Mouse (Mus musculus) ES-Bruce4 (cell line): Measurements from ENCODE around the gene Fxyd5. TPM values are rescaled to one million over a fixed set of nuclear protein-coding genes. Genes with fewer than 3 reads are reported as not detected.

Experiments used
- H3K27ac ChIP-seq: 2 replicates; pipeline ENCODE4 v1.5.1; 2012; ENCODE audit warnings: low read length, inconsistent platforms; ENCODE audit not compliant: insufficient read depth
- H3K27me3 ChIP-seq: 2 replicates; pipeline ENCODE4 v1.6.1; 2012; ENCODE audit warnings: mild to moderate bottlenecking, low read length, inconsistent platforms; ENCODE audit not compliant: control insufficient read depth, poor library complexity, insufficient read depth, severe bottlenecking
- H3K36me3 ChIP-seq: 2 replicates; pipeline ENCODE4 v1.6.1; 2012; ENCODE audit warnings: inconsistent platforms, mild to moderate bottlenecking, low read length, moderate library complexity; ENCODE audit not compliant: control insufficient read depth, poor library complexity, insufficient read depth, severe bottlenecking
- H3K4me1 ChIP-seq: one replicate; pipeline ENCODE4 v1.8.1; 2011; ENCODE audit warnings: low read length; ENCODE audit not compliant: control insufficient read depth, insufficient read depth
- H3K4me3 ChIP-seq: 2 replicates; pipeline ENCODE4 v1.5.1; 2011; ENCODE audit warnings: low read depth, mild to moderate bottlenecking, low read length
- H3K9ac ChIP-seq: 2 replicates; pipeline ENCODE4 v1.6.1; 2012; ENCODE audit warnings: low read depth, mild to moderate bottlenecking, inconsistent platforms; ENCODE audit not compliant: poor library complexity, severe bottlenecking
- H3K9me3 ChIP-seq: replicated peaks from 2 replicates; pipeline ENCODE4 v1.6.1; 2012; ENCODE audit warnings: mild to moderate bottlenecking, low read length, inconsistent platforms; ENCODE audit not compliant: control insufficient read depth, poor library complexity, insufficient read depth, severe bottlenecking
- CTCF ChIP-seq: IDR thresholded peaks from one replicate; pipeline ENCODE4 v1.8.1; 2011; ENCODE audit warnings: low read depth, low read length
- EP300 ChIP-seq: IDR thresholded peaks from 2 replicates; pipeline ENCODE4 v1.6.1; 2011; ENCODE audit warnings: low read depth, low read length; ENCODE audit not compliant: insufficient read depth
- POLR2A ChIP-seq: IDR thresholded peaks from one replicate; pipeline ENCODE4 v1.8.1; 2011; ENCODE audit warnings: low read length; ENCODE audit not compliant: insufficient read depth
- polyA plus RNA-seq: library from polyadenylated mRNA; stranded (reverse); fragments of >200 nt; gene quantifications from 2 replicates; pipeline ENCODE4 v1.2.4, GENCODE M21; 2011; ENCODE audit warnings: low read depth; ENCODE audit not compliant: missing spikeins, insufficient read depth, insufficient read length

The Fxyd5 gene
- polyA plus RNA-seq, 1 experiment = 6.0 TPM

DNA sequence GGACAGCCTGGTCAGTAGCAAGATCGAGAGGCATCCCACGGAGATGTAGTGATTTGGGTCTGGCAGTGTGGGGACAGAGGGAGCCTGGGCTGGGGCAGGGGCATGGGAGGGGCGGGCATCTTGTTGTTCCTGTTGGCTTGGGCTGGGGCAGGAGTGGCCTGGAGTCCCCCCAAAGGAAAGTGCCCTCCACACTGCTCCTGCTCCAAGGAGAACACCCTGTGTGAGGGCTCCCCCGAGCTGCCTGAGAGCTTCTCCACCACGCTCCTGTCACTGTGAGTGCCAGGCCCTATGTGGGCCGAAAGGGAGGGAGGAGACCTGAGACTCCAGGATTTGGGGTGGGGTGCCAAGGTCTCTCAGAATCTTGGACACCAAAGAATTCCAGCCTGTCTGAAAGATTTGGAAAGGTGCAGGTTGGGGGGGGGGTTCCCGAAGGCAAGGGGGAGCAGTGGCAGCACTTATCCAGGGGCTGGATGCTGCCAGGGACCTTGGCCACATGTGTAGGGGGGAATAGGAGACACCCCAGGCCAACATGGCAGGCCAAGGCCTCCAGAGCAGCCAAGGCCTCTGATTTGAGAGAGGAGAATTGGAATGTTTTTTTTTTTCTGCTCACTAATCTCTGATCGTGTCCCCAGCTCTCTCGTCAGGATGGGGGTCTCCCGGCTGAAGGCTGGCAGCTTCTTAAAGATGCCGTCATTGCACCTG is 17.8 kb upstream of the Fxyd5 start:
- no peaks in the 10 kb centered on the region for H3K4me1 ChIP-seq
- H3K36me3 ChIP-seq = no peaks in the 10 kb centered on the region
- no peak overlapping the region for H3K27ac ChIP-seq
- H3K9ac ChIP-seq = no peak overlapping the region
- no peaks in the 10 kb centered on the region for H3K9me3 ChIP-seq
- H3K4me3 ChIP-seq = no peak overlapping the region
- TF ChIP-seq CTCF = no peak
- TF ChIP-seq POLR2A = no peak
- TF ChIP-seq EP300 = no peak
- no peaks in the 10 kb centered on the region for H3K27me3 ChIP-seq

DNA sequence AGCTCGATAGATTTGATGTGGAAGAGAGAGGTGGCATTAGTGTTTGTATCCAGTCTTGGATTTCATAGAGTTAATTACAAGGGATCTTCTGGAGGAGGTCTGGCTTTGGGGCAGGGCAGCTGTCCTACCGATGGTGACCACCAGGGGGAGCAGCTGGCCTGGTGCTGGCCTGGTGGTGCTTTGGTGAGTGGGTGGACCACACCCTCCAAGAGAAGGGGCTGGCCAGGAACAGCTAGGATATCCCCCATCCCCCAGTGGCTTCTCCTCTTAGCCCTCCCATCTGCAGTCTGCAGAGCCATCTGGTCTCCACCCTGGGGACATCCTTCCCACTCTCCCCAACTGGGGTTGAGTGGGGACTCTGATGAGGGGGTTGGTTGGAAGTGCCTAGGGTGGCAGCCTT is 16.8 kb upstream of the Fxyd5 start, which contains the start of gene Lgi4:
Gene Lgi4, plus strand, starts transcription at position 235 of the 400 bp plus-strand sequence.
- no peak within 1 kb of the TSS for H3K4me3 ChIP-seq
- no peak within 1 kb of the TSS for H3K9ac ChIP-seq
- H3K36me3 ChIP-seq = no peaks in the 10 kb centered on the region
- no peaks in the 10 kb centered on the region for H3K4me1 ChIP-seq
- H3K27ac ChIP-seq = no peak within 1 kb of the TSS
- no peak for TF ChIP-seq POLR2A
- TF ChIP-seq CTCF = peak; percentile 98
- H3K9me3 ChIP-seq = no peaks in the 10 kb centered on the region
- no peaks in the 10 kb centered on the region for H3K27me3 ChIP-seq

DNA sequence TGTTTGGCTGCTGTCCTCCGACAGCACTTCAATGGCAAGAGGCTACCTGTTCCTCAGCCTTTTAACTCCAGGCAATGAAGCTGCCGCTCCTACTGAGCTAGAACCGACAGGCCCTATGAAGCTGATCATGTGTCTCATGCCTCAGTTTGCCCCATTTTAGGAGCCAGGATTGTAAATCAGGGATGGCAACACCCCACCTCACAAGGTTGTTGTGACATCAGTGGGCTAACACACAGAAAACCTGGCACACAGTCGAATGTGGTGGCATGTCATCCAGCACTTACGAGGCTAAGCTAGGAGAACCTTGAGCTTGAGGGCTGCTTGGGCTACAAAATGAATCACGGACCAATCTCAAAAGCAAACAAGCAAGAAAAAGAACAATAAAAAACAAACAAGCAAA is 15.9 kb upstream of the Fxyd5 start:
- H3K9ac ChIP-seq = no peak overlapping the region
- TF ChIP-seq CTCF = no peak
- no peak for TF ChIP-seq EP300
- TF ChIP-seq POLR2A = no peak
- no peaks in the 10 kb centered on the region for H3K4me1 ChIP-seq
- H3K9me3 ChIP-seq = no peaks in the 10 kb centered on the region
- no peaks in the 10 kb centered on the region for H3K36me3 ChIP-seq
- no peak overlapping the region for H3K27ac ChIP-seq
- H3K4me3 ChIP-seq = no peak overlapping the region
- no peaks in the 10 kb centered on the region for H3K27me3 ChIP-seq

DNA sequence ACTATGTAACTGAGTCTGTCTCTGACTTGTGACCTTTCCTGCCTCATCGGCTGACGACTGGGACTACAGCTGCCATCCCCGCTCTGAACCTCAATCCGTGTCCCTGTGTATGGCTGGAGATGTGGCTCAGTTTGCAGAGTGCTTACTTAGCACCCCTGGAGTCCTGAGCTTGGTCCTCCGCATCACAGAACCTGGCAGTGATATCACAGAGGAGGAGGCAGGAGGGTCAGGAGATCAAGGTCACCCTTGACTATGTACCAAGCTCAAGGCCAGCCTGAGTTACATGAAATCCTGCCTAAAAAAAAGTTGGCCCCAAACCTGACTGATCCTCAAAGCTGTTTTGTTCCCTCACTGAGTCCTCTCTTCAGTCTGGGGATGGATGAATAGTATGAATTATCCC is 15.4 kb upstream of the Fxyd5 start:
- Histone ChIP-seq H3K27ac (no peak overlapping the region), H3K4me1 (no peaks in the 10 kb centered on the region), H3K9me3 (no peaks in the 10 kb centered on the region), H3K36me3 (no peaks in the 10 kb centered on the region), H3K9ac (no peak overlapping the region), H3K27me3 (no peaks in the 10 kb centered on the region), H3K4me3 (no peak overlapping the region)
- TF ChIP-seq CTCF (no peak), POLR2A (no peak), EP300 (no peak)

DNA sequence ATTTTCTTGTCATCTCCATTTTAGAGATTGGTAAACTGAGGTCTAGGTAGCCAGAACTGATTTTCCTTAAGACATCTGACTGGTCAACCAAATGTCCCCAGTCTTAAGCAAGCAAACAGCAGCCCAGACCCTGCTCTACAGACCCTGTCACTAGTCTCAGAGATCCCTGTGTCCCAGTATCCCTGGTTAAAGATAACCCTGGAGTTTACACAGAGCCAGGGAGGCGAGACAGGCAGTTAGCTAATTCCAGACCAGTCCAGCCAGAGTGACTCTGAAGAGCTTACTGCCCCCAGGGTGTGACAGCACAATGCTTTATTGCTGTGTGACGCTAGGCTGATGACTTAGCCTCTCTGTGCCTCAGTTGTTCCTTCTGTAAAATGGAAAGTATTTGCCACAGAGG is 14.8 kb upstream of the Fxyd5 start, which contains the start of gene Fxyd1:
Gene Fxyd1, minus strand, starts transcription at position 129 of the 400 bp plus-strand sequence.
- no peak for TF ChIP-seq CTCF
- no peak for TF ChIP-seq POLR2A
- no peak for TF ChIP-seq EP300
- Histone ChIP-seq H3K27ac (no peak within 1 kb of the TSS), H3K27me3 (0 out of 2 replicates have a peak, but pooled peaks cover 2% of the 10 kb centered on the region), H3K4me1 (no peaks in the 10 kb centered on the region), H3K36me3 (no peaks in the 10 kb centered on the region), H3K9me3 (no peaks in the 10 kb centered on the region), H3K9ac (no peak within 1 kb of the TSS), H3K4me3 (no peak within 1 kb of the TSS)

DNA sequence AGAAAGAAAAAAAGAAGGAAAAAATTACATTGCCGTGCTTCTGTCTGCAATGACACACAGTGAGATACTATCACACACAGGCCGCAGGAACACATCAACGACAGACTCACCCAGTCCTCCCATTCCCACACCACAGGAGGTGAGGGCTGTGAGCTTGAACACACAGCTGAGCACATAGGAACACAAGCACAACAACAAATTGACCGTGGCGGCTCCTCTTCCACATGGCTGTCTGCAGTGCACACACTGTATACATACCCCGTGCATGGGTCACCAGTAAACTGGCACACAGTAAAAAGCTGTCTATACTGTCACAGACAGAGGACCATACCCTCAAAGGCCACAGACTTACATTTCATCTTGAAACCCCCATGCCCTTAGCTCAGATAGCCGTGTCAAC is 14.2 kb upstream of the Fxyd5 start:
- no peak for TF ChIP-seq EP300
- no peak for TF ChIP-seq POLR2A
- TF ChIP-seq CTCF = no peak
- H3K36me3 ChIP-seq = no peaks in the 10 kb centered on the region
- H3K9me3 ChIP-seq = no peaks in the 10 kb centered on the region
- peaks cover 6% of the 10 kb centered on the region for H3K27me3 ChIP-seq
- no peak overlapping the region for H3K27ac ChIP-seq
- no peak overlapping the region for H3K4me3 ChIP-seq
- H3K4me1 ChIP-seq = no peaks in the 10 kb centered on the region
- H3K9ac ChIP-seq = no peak overlapping the region
